Mouse (Mus musculus) kidney, postnatal 0 days (tissue): Measurements from ENCODE around the gene Krt86. TPM values are rescaled to one million over a fixed set of nuclear protein-coding genes. Genes with fewer than 3 reads are reported as not detected.
A peak's percentile ranks its signal among the peaks of the same experiment; 100 is the strongest.
"Not testable (repeated sequence)": the region's sequence is repeated elsewhere in the genome, so short reads cannot be mapped to it uniquely, and the experiment has no call there.

Experiments
- ATAC-seq: fragments of 200-750 bp; cut with Nextera tagmentation; replicated peaks from 2 replicates; pipeline ENCODE4 v1.8.0; 2017; ENCODE audit warnings: low read depth, moderate number of reproducible peaks, moderate TSS enrichment, moderate library complexity; ENCODE audit not compliant: low FRiP score
- DNase-seq: peaks from one replicate; pipeline ENCODE4 v3.0.0-alpha.2; 2016; ENCODE audit warnings: low spot score
- H3K27ac ChIP-seq: fragments of 300-500 bp; sonication (generic); 2 replicates; pipeline ENCODE4 v1.5.1; 2014; ENCODE audit warnings: mild to moderate bottlenecking
- H3K27me3 ChIP-seq: fragments of 300-500 bp; sonication (generic); 2 replicates; pipeline ENCODE4 v1.6.1; 2014; ENCODE audit warnings: low read length, mixed read lengths; ENCODE audit not compliant: insufficient read depth
- H3K36me3 ChIP-seq: fragments of 300-500 bp; sonication (generic); 2 replicates; pipeline ENCODE4 v1.6.1; 2014; ENCODE audit warnings: low read length, mixed read lengths; ENCODE audit not compliant: insufficient read depth
- H3K4me1 ChIP-seq: fragments of 300-500 bp; sonication (generic); replicated peaks from 2 replicates; pipeline ENCODE4 v1.6.1; 2014; ENCODE audit warnings: antibody characterized with exemption, low read length, mixed read lengths; ENCODE audit not compliant: insufficient read depth
- H3K4me2 ChIP-seq: fragments of 300-500 bp; sonication (generic); 2 replicates; pipeline ENCODE4 v1.6.1; 2014; ENCODE audit warnings: mild to moderate bottlenecking, low read length, moderate library complexity, mixed read lengths
- H3K4me3 ChIP-seq: fragments of 300-500 bp; sonication (generic); replicated peaks from 2 replicates; pipeline ENCODE4 v1.5.1; 2014; ENCODE audit warnings: low read depth, low read length
- H3K9ac ChIP-seq: fragments of 300-500 bp; sonication (generic); 2 replicates; pipeline ENCODE4 v1.6.1; 2014; ENCODE audit warnings: low read depth, low read length
- H3K9me3 ChIP-seq: fragments of 300-500 bp; sonication (generic); replicated peaks from 2 replicates; pipeline ENCODE4 v1.6.1; 2016; ENCODE audit warnings: low read length, inconsistent platforms, mixed read lengths
- CTCF ChIP-seq: IDR thresholded peaks from 2 replicates; pipeline ENCODE4 v1.5.1; 2016; ENCODE audit warnings: antibody characterized with exemption, low read depth, mild to moderate bottlenecking, moderate library complexity
- WGBS: fragments of 180-500 bp; shearing (Covaris S2); extraction: QIAGEN DNeasy Blood & Tissue Kit; methylation state at CpG from one replicate; pipeline ENCODE4 v1.1.7; 2014; 5-methylcytosine and 5-hydroxymethylcytosine counted together
- polyA plus RNA-seq: library from polyadenylated mRNA; unstranded; fragments of >200 nt; fragmentation: Nextera tagmentation; extraction: Ambion mirVana; gene quantifications from 2 replicates; pipeline ENCODE4 v1.2.1, GENCODE M21; 2015

The Krt86 gene
- polyA plus RNA-seq, 1 experiment from 2014 or later = not detected

- WGBS = 43% methylated on average over 1 of the region's 1 CpGs
- no peaks in the 10 kb centered on the region for H3K9me3 ChIP-seq
- no peak for ATAC-seq
- no peak overlapping the region for H3K4me2 ChIP-seq
- no peaks in the 10 kb centered on the region for H3K36me3 ChIP-seq
- TF ChIP-seq CTCF = no peak
- no peak overlapping the region for H3K4me3 ChIP-seq
- DNase-seq = no peak
- H3K4me1 ChIP-seq = no peaks in the 10 kb centered on the region
- H3K27me3 ChIP-seq = no peaks in the 10 kb centered on the region
- H3K9ac ChIP-seq = no peak overlapping the region
- H3K27ac ChIP-seq = no peak overlapping the region
These were observed 20.9 kb downstream of the Krt86 start for GRCm38 (mm10) chr15:101494203-101494602.

GRCm38 (mm10) chr15:101495266-101495665 is 22.0 kb downstream of the Krt86 start:
- 65% methylated on average over 8 of the region's 8 CpGs for WGBS
- Histone ChIP-seq H3K4me2 (no peak overlapping the region), H3K4me3 (no peak overlapping the region), H3K4me1 (no peaks in the 10 kb centered on the region), H3K36me3 (no peaks in the 10 kb centered on the region), H3K9me3 (no peaks in the 10 kb centered on the region), H3K9ac (no peak overlapping the region), H3K27me3 (no peaks in the 10 kb centered on the region), H3K27ac (no peak overlapping the region)
- no peak for TF ChIP-seq CTCF
- ATAC-seq (no peak), DNase-seq (no peak)

GRCm38 (mm10) chr15:101497181-101497580 is 23.9 kb downstream of the Krt86 start:
- H3K36me3 ChIP-seq = no peaks in the 10 kb centered on the region
- WGBS = 81% methylated on average over 2 of the region's 2 CpGs
- no peak overlapping the region for H3K27ac ChIP-seq
- no peaks in the 10 kb centered on the region for H3K4me1 ChIP-seq
- DNase-seq = peak; percentile 60
- H3K4me2 ChIP-seq = no peak overlapping the region
- peak; percentile 73 for TF ChIP-seq CTCF
- no peak overlapping the region for H3K9ac ChIP-seq
- H3K27me3 ChIP-seq = no peaks in the 10 kb centered on the region
- H3K9me3 ChIP-seq = no peaks in the 10 kb centered on the region
- no peak overlapping the region for H3K4me3 ChIP-seq
- no peak for ATAC-seq

GRCm38 (mm10) chr15:101506896-101507758 is 33.8 kb downstream of the Krt86 start:
- no peak overlapping the region for H3K4me2 ChIP-seq
- H3K27me3 ChIP-seq = no peaks in the 10 kb centered on the region
- WGBS = 23% methylated on average over 14 of the region's 14 CpGs
- no peaks in the 10 kb centered on the region for H3K9me3 ChIP-seq
- DNase-seq (peak; percentile 23), ATAC-seq (no peak)
- H3K4me1 ChIP-seq = no peaks in the 10 kb centered on the region; the same call in 1 of the 2 replicates
- no peak overlapping the region for H3K27ac ChIP-seq
- H3K36me3 ChIP-seq = no peaks in the 10 kb centered on the region
- TF ChIP-seq CTCF = no peak
- H3K9ac ChIP-seq = no peak overlapping the region
- H3K4me3 ChIP-seq = no peak overlapping the region

DNA sequence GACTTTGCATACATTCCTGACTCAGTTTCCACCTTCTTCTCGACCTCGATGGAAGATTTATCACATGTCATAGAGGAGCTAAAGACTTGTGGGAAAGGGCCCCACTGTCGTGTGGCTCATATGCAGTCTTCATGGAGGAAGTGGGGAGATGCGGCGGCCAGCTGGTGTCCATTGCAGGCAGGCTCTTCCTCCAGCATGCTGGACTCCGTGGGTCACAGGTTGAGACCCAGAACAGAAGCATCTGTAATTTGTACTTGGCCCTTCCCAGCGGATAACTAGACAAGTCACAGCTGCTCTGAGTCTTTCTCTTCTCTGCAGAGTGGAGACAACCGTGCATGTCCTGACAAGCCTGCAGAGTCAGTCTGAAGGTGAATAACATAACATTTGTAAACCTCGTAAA is 35.0 kb downstream of the Krt86 start:
- no peak overlapping the region for H3K4me2 ChIP-seq
- TF ChIP-seq CTCF = no peak
- 29% methylated on average over 9 of the region's 9 CpGs for WGBS
- H3K4me1 ChIP-seq = no peaks in the 10 kb centered on the region; the same call in 1 of the 2 replicates
- H3K4me3 ChIP-seq = no peak overlapping the region
- no peak overlapping the region for H3K9ac ChIP-seq
- H3K27ac ChIP-seq = no peak overlapping the region
- ATAC-seq (no peak), DNase-seq (peak; percentile 46)
- H3K36me3 ChIP-seq = no peaks in the 10 kb centered on the region
- no peaks in the 10 kb centered on the region for H3K9me3 ChIP-seq
- H3K27me3 ChIP-seq = no peaks in the 10 kb centered on the region

DNA sequence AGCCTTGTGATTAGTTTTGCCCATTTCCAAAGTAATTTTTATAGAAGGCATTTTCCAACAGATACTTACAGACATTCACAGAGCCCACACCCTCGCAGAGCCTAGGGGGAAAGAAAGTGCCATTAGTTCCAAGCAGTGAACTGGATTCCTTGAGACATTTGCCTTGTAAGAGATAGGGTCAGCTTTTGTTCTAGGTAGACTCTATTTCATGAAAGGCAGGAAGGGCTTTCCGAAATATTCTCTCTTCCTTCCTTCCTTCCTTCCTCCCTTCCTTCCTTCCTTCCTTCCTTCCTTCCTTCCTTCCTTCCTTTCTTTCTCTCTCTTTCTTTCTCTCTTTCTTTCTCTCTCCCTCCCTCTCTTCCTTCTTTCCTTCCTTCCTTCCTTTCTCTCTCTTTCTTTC is 43.9 kb downstream of the Krt86 start, which contains the start of gene Gm49425:
Gene Gm49425, minus strand, starts transcription at position 101 of the 400 bp plus-strand sequence.
- H3K27ac ChIP-seq, H3K9me3 ChIP-seq, H3K4me2 ChIP-seq, H3K4me3 ChIP-seq, DNase-seq, H3K9ac ChIP-seq, H3K4me1 ChIP-seq, H3K36me3 ChIP-seq, H3K27me3 ChIP-seq, ATAC-seq: not testable (repeated sequence)
- WGBS = 76% methylated on average over 2 of the region's 2 CpGs

DNA sequence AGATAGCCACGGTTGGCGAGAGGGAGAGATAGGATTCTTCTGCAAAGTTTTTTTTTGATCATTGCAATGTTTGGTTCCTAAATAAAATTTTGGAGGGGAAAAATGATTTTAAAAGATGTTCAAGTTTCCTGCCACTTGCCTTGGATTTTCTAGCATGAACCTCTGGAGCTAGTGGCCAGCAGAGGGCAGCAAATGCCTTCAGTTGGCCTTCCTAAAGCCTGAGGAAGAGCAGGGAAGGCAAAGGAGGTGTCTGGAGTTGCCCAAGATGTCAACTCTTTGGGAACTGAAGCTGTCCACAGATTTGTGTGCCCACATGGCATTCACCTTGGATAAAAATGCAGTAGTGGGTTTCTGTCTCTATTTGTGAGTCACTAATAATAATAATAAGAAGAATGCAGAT is 46.5 kb downstream of the Krt86 start:
- no peaks in the 10 kb centered on the region; the same call in 1 of the 2 replicates for H3K27me3 ChIP-seq
- no peaks in the 10 kb centered on the region for H3K9me3 ChIP-seq
- no peak overlapping the region for H3K27ac ChIP-seq
- 8% methylated on average over 2 of the region's 2 CpGs for WGBS
- no peak overlapping the region for H3K9ac ChIP-seq
- TF ChIP-seq CTCF = peak; percentile 92
- DNase-seq = peak; percentile 90
- no peak overlapping the region for H3K4me2 ChIP-seq
- no peaks in the 10 kb centered on the region for H3K4me1 ChIP-seq
- no peak for ATAC-seq
- no peak overlapping the region for H3K4me3 ChIP-seq
- H3K36me3 ChIP-seq = no peaks in the 10 kb centered on the region
